Mouse (Mus musculus): ENCODE measurements around the gene Dock4. TPM values are rescaled to one million over a fixed set of nuclear protein-coding genes. Genes with fewer than 3 reads are reported as not detected.
A peak's percentile ranks its signal among the peaks of the same experiment; 100 is the strongest.
"Not testable (repeated sequence)": the region's sequence is repeated elsewhere in the genome, so short reads cannot be mapped to it uniquely, and the experiment has no call there.

The Dock4 gene
- total RNA-seq, 2 experiments from 2014 or later, result 81.1 to 99.7 TPM

DNA sequence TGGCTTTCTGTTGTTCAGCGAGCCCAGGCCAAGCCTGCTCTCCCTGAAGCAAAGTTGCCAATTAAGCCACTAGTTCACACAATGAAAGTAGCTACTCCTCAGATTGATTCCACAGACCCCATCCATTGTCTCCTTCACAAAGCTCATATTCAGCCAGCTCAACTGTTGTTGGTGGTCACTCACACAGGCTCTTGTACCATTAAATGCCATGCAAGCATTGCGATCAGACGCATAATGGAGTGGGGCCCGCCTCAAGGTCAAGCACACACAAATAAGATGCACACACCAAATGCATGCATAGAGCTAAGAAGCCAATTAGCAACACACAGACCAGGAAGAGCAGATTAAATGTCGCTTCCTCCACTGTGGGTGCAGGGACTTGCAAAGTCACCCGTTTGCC, 391.2 kb downstream of the Dock4 start:
- intact Hi-C loops (cut with DNase I), result no loop called here

DNA sequence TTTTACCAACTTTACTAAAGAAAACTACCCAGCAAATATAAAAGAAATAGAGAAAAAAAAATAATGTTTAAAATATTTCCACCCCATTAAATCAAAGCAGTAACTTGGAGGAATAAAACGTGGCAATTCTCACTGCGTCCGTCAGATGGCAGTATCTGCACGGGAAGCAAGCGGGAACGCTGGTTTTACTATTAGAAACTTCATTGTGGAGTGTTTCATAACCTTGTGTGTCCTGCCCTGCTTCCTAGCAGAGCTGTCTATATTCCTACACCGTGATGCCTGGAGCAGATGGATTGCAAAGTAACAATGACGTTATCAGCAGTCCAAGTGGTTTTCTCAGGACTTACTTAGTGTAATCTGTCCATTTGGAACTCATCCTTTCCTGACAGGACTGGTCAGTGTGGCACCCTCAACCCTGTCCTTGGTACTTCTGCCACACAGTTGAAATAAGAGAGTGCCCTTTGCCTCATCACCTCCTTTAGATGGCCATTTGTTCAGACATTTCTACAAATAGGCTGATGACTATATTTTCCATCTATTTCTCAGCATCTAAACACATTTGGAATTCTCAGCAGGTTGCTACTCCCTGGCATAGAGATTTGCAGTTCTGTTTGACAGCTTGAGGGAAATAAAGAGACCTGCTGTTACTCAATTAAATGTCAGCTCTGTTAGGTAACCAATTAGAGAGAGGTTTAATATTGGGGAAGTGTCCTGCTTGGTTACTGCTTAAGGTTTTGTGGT, 392.0 kb downstream of the Dock4 start:
- peak; percentile 72 to 79 for DNase-seq (ENCODE audit: low spot score in 2 of 2)
- intact Hi-C loops (cut with DNase I), result no loop called here

More for the DNA sequence above, 391.2 kb downstream of the Dock4 start:
- no peak for DNase-seq (ENCODE audit: low spot score in 2 of 2)

DNA sequence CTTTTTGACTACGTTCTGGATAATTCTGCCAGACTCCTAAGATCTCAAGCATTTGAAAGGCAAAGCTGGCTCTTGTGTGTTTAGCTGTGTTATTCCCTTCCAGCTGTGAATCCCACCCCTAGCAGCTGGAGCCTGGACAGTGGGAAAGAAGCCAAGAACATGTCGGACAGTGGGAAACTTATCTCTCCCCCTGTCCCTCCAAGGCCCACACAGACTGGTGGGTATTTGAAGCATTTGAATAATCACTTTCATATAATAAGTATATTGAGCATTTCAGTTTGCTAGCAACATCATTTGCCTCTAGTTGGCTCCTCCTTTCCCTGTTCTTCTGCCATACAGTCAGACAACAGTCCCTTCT, 392.6 kb downstream of the Dock4 start:
- intact Hi-C loops (cut with DNase I), result no loop called here
- no peak for DNase-seq (ENCODE audit: low spot score in 2 of 2)

- no peak for DNase-seq (ENCODE audit: low spot score in 2 of 2)
- intact Hi-C loops (cut with DNase I), result no loop called here
Observed at GRCm38 (mm10) chr12:40838940-40839339, 393.2 kb downstream of the Dock4 start.

DNA sequence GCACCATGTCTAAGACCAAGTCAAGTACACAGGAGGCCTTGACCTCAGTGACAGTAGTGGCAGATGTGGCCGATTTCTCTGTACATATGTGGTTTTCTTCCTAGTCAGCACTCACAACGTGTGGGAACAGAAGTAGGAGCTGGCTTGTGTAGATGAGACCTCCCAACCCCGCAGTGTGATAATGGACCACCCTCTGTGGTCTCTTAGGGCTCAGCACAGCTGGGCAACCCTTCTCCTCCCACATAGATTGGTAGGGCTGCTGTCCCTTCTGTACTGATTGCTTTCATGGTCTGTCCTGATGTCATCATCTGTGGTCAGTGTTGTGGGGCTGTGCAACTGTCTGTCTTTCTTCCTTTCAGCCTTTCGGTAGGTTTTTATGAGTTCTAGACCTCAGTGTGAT, 394.1 kb downstream of the Dock4 start:
- no peak for DNase-seq (ENCODE audit: low spot score in 2 of 2)
- intact Hi-C loops (cut with DNase I), result loop anchor here (10.0 kb wide), 2 partner anchors 265 to 365 kb away; no protein-coding TSS in a partner anchor

GRCm38 (mm10) chr12:40842251-40842988, 396.7 kb downstream of the Dock4 start:
- DNase-seq (ENCODE audit: low spot score in 2 of 2), result no peak
- intact Hi-C loops (cut with DNase I), result loop anchor here (2.0 to 10.0 kb wide), 3 partner anchors 262 to 642 kb away; no protein-coding TSS in a partner anchor

DNA sequence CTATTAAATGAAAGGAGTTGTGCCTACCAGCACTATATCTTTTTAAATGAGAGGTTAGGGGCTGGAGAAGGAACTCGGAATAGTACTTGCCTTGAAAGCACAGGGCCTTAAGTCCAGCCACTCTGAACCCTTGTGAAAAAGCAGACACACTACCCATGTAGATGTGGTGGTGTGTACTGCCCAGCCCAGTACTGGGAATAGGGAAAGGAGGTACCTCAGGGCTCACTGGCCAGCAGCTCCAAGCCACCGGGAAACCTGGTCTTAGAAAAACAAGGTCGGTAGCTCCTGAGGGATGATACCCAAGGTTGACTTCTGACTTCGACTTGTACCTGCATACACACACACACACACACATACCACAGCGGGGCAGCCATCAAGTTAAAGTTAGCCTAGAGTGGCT, 397.2 kb downstream of the Dock4 start:
- intact Hi-C loops (cut with DNase I), result loop anchor here (2.0 to 10.0 kb wide), 3 partner anchors 262 to 642 kb away; no protein-coding TSS in a partner anchor
- no peak for DNase-seq (ENCODE audit: low spot score in 2 of 2)

DNA sequence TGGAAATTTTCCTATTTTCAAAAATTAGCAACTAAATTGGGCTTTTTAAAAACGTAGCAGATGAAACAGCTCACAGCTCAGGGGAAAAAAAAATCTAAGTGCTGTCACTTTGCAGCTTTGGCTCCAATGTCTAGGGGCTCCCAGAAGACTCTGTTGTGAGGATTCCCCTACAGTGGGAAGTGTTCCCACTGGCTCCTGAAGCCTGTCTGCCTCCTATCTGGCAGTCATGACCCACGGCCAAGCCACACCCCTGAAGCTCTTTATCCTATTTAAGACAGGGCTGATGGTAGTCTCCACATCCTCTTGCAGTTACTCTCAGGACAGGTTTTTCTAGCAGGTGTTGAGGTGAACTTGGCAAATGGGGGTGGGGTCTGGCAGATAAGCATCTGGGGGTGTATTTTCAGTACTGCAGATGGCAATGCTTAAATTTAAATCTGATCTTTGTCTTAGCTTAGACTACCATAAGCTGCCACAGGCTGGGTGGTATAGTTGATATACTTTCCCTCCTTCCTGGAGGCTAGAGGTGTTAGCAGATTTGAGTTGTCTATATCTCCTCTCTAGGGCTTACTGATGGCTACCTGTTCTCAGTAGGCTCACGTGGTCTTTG, 397.8 kb downstream of the Dock4 start:
- intact Hi-C loops (cut with DNase I), result loop anchor here (2.0 to 10.0 kb wide), 3 partner anchors 261 to 641 kb away; no protein-coding TSS in a partner anchor
- DNase-seq (ENCODE audit: low spot score in 2 of 2), result no peak

DNA sequence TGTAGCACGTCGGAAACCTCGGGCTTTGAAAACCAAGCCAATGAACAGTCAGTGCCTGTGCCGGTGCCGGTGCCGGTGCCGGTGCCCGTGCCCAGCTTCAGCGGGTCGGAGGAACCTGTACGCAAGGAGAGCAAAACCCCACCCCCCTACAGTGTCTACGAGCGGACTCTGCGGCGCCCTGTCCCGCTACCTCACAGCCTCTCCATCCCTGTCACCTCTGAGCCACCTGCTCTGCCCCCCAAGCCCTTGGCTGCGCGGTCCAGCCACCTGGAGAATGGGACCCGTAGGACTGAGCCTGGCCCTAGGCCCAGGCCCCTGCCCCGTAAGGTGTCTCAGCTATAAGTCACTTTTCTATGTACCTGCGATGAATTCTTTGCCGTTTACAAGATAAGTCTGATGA, 398.6 kb downstream of the Dock4 start:
- no peak for DNase-seq (ENCODE audit: low spot score in 2 of 2)
- intact Hi-C loops (cut with DNase I), result loop anchor here (10.0 kb wide), 2 partner anchors 260 to 360 kb away; no protein-coding TSS in a partner anchor

DNA sequence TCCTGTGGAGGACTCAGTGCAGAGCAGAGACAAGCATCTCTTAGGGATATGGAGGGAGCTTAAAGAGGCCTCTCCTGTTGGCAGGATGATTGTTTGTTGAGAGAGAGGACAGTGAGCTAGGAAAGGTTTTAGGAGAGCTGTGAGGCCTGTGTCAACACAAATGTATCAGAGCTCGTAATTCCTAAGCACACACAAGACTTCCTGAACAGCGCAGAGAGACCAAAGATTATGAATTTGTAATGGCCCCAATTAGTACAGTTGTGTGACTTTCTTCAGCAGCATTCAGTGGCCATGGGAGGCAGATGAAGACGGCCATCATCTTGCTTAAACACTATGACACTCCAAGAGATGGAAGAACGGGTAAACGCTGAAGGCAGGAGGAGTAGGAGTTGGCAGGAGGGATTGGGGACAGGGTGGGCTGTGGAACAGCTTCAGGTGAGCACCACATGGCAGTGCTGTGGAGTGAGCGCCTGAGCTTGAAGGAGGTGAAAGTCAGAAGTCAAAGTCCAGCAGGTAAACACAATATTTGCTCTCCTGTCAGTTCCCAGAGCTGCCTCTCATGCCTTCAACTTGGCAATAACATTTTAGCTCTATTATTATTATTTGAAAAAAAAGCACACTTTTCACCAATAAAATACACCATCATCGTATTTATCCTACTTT, 409.1 kb downstream of the Dock4 start:
- intact Hi-C loops (cut with DNase I), result no loop called here
- DNase-seq (ENCODE audit: low spot score in 2 of 2), result no peak

- intact Hi-C loops (cut with DNase I), result no loop called here
Observed at GRCm38 (mm10) chr12:40857466-40857865, 411.7 kb downstream of the Dock4 start.

DNA sequence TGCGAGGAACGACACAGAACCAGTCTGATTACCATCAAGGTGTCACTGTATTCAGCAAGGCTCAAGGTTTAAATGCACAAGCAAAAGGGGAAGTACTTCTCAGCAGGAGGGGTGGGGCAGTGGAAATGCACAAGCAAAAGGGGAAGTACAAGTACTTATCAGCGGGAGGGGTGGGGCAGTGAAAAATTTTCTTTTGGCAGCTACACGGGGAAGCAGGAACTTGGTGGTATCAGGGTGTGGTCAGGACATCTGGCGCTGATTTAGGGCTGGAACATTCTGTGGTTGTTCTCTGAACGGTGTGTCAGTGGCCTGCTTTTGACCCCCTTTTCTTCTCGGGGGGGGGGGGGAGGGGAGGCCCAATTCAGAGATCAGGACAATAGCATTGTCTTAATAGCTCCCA, 413.0 kb downstream of the Dock4 start:
- intact Hi-C loops (cut with DNase I); DNase-seq (ENCODE audit: low spot score in 2 of 2): not testable (repeated sequence)

More at GRCm38 (mm10) chr12:40857466-40857865, 411.7 kb downstream of the Dock4 start:
- no peak for DNase-seq (ENCODE audit: low spot score in 2 of 2)

DNA sequence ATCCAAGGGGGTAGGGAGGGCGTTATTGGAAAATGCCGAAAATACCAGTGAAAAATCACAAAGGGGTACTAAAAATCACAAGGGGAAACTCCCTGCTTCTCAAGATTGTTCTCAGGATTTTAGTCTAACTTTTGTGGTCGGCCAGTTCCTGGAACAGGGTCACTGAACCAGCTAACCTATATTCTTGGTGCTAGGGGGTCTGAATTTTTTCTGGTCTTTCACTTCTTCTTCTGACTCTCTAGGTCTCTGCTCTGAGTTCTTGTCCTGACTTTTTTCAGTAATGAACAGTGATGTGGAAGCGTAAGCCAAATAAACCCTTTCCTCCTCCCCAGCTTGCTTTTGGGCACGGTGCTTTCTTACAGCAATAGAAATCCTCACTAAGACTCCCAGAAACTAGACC, 424.6 kb downstream of the Dock4 start:
- intact Hi-C loops (cut with DNase I), result no loop called here
- DNase-seq (ENCODE audit: low spot score in 2 of 2), result no peak

- no peak for DNase-seq (ENCODE audit: low spot score in 2 of 2)
- intact Hi-C loops (cut with DNase I), result no loop called here
Observed at GRCm38 (mm10) chr12:40872716-40873115, 427.0 kb downstream of the Dock4 start.

GRCm38 (mm10) chr12:40873267-40873666, 427.5 kb downstream of the Dock4 start:
- intact Hi-C loops (cut with DNase I); DNase-seq (ENCODE audit: low spot score in 2 of 2): not testable (repeated sequence)

GRCm38 (mm10) chr12:40884976-40885375, 439.2 kb downstream of the Dock4 start:
- intact Hi-C loops (cut with DNase I), result no loop called here
- DNase-seq (ENCODE audit: low spot score in 2 of 2), result no peak

DNA sequence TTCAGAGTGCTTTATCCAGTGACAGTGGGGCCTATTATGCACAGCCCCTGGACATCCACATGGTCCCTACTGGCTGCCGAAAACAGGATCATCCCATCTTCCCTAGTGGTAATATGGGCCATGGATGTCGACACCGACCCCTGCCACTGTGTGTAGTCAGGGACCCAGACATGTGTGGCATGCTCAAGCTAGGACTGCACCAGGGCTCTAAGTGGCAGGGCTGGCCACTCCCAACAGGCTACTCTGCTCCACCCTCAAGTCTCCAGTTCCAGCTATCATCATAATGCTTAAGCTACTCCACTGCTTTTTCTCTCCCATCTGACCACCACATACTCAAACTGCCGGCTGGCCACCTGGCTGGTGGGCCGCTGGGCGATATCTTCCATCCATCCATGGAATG, 439.6 kb downstream of the Dock4 start:
- intact Hi-C loops (cut with DNase I), result no loop called here
- DNase-seq (ENCODE audit: low spot score in 2 of 2), result no peak

- intact Hi-C loops (cut with DNase I), result no loop called here
- DNase-seq (ENCODE audit: low spot score in 2 of 2), result no peak
Observed at GRCm38 (mm10) chr12:40887496-40887895, 441.7 kb downstream of the Dock4 start.

- no peak for DNase-seq (ENCODE audit: low spot score in 2 of 2)
- intact Hi-C loops (cut with DNase I), result no loop called here
Observed at GRCm38 (mm10) chr12:40888261-40888791, 442.6 kb downstream of the Dock4 start.

GRCm38 (mm10) chr12:40888829-40889228, 443.1 kb downstream of the Dock4 start:
- DNase-seq (ENCODE audit: low spot score in 2 of 2), result no peak
- intact Hi-C loops (cut with DNase I), result no loop called here

All from left cerebral cortex, postnatal 36 days (tissue).